Mouse (Mus musculus) lung, postnatal 0 days (tissue): ENCODE results near the gene Bloc1s1. TPM values are rescaled to one million over a fixed set of nuclear protein-coding genes. Genes with fewer than 3 reads are reported as not detected.

Experiments
- ATAC-seq: fragments of 200-750 bp; cut with Nextera tagmentation; 2 replicates; pipeline ENCODE4 v1.8.0; 2017; ENCODE audit warnings: moderate library complexity
- DNase-seq: peaks from one replicate; pipeline ENCODE4 v3.0.0-alpha.2; 2016; ENCODE audit warnings: low spot score
- H3K27ac ChIP-seq: fragments of 300-500 bp; sonication (generic); 2 replicates; pipeline ENCODE4 v1.5.1; 2014; ENCODE audit warnings: antibody characterized with exemption, mild to moderate bottlenecking, low read length, mixed read lengths
- H3K27me3 ChIP-seq: fragments of 300-500 bp; sonication (generic); replicated peaks from 2 replicates; pipeline ENCODE4 v1.6.1; 2014; ENCODE audit warnings: low read length, mixed read lengths; ENCODE audit not compliant: insufficient read depth
- H3K36me3 ChIP-seq: fragments of 300-500 bp; sonication (generic); 2 replicates; pipeline ENCODE4 v1.6.1; 2014; ENCODE audit warnings: low read length, mixed read lengths; ENCODE audit not compliant: insufficient read depth
- H3K4me1 ChIP-seq: fragments of 300-500 bp; sonication (generic); 2 replicates; pipeline ENCODE4 v1.6.1; 2014; ENCODE audit warnings: antibody characterized with exemption, low read depth, low read length, mixed read lengths; ENCODE audit not compliant: insufficient read depth
- H3K4me2 ChIP-seq: fragments of 300-500 bp; sonication (generic); replicated peaks from 2 replicates; pipeline ENCODE4 v1.6.1; 2014; ENCODE audit warnings: low read depth, mild to moderate bottlenecking, low read length, moderate library complexity, mixed read lengths
- H3K4me3 ChIP-seq: fragments of 300-500 bp; sonication (generic); 2 replicates; pipeline ENCODE4 v1.5.1; 2014; ENCODE audit warnings: low read depth, low read length
- H3K9ac ChIP-seq: fragments of 300-500 bp; sonication (generic); replicated peaks from 2 replicates; pipeline ENCODE4 v1.6.1; 2014; ENCODE audit warnings: low read depth, mild to moderate bottlenecking
- H3K9me3 ChIP-seq: fragments of 300-500 bp; sonication (generic); 2 replicates; pipeline ENCODE4 v1.6.1; 2016; ENCODE audit warnings: low read length, mixed read lengths
- CTCF ChIP-seq: IDR thresholded peaks from 2 replicates; pipeline ENCODE4 v1.5.1; 2016; ENCODE audit warnings: antibody characterized with exemption, mild to moderate bottlenecking
- EP300 ChIP-seq: IDR thresholded peaks from 2 replicates; pipeline ENCODE4 v1.6.1; 2016; ENCODE audit warnings: antibody characterized with exemption, mild to moderate bottlenecking, control low read depth
- WGBS: fragments of 180-500 bp; shearing (Covaris S2); extraction: QIAGEN DNeasy Blood & Tissue Kit; methylation state at CpG from one replicate; pipeline ENCODE4 v1.1.7; 2014; 5-methylcytosine and 5-hydroxymethylcytosine counted together
- polyA plus RNA-seq: library from polyadenylated mRNA; unstranded; fragments of >200 nt; fragmentation: Nextera tagmentation; extraction: Ambion mirVana; gene quantifications from 2 replicates; pipeline ENCODE4 v1.2.1, GENCODE M21; 2015

The Bloc1s1 gene
- polyA plus RNA-seq, 1 experiment from 2014 or later = 243 TPM

DNA sequence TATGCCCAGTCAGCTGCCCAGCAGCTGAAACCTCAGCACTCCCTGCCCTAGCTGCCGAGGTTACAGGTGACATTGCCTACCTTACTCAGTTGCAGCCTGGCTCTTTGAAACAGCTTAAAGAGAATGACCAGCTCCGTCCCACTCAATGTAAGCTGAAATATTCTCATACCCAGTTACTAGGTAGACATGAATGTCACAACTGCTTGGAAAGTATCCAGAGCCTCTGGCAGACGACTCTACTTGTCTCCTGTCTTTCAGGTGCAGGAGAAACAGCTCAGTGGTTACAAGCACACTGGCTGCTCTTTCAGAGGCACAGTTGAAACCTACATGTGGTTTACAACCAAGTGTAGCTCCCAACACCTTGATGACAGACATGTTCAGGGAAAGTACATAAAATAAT is 53.5 kb downstream of the Bloc1s1 start:
- Histone ChIP-seq H3K36me3 (peaks cover 20% of the 10 kb centered on the region; the same call in 1 of the 2 replicates), H3K4me1 (no peaks in the 10 kb centered on the region), H3K27me3 (no peaks in the 10 kb centered on the region), H3K9me3 (no peaks in the 10 kb centered on the region), H3K4me2 (no peak overlapping the region), H3K27ac (no peak overlapping the region), H3K9ac (no peak overlapping the region), H3K4me3 (no peak overlapping the region)
- ATAC-seq (no peak), DNase-seq (no peak)
- TF ChIP-seq EP300 (no peak), CTCF (no peak)
- 73% methylated on average over 3 of the region's 3 CpGs for WGBS

Other genes with a start within 250 kb of the Bloc1s1 start
- gene Suox, start 250.0 kb downstream of the Bloc1s1 start, polyA plus RNA-seq = 12.3 and 12.6 TPM in 2 replicates
- gene Rab5b, start 227.8 kb downstream of the Bloc1s1 start, polyA plus RNA-seq = 69.1 and 71.8 TPM in 2 replicates
- gene Pmel, start 219.8 kb downstream of the Bloc1s1 start, polyA plus RNA-seq = 1.0 and 1.4 TPM in 2 replicates
- gene Cdk2, start 219.0 kb downstream of the Bloc1s1 start, polyA plus RNA-seq = 33.9 and 34.7 TPM in 2 replicates
- gene Dgka, start 179.2 kb downstream of the Bloc1s1 start, polyA plus RNA-seq = 16.8 and 17.9 TPM in 2 replicates
- 23.4 and 24.9 TPM in 2 replicates for gene Pym1, start 176.1 kb downstream of the Bloc1s1 start, polyA plus RNA-seq
- 8.2 and 9.8 TPM in 2 replicates for gene Mmp19, start 133.1 kb downstream of the Bloc1s1 start, polyA plus RNA-seq
- 44.0 and 51.9 TPM in 2 replicates for gene Dnajc14, start 120.0 kb downstream of the Bloc1s1 start, polyA plus RNA-seq
- gene Tmem198b, start 119.7 kb downstream of the Bloc1s1 start, polyA plus RNA-seq = 13.6 and 13.8 TPM in 2 replicates
- 113 and 119 TPM in 2 replicates for gene Sarnp, start 106.7 kb downstream of the Bloc1s1 start, polyA plus RNA-seq
- gene Ormdl2, start 102.4 kb downstream of the Bloc1s1 start, polyA plus RNA-seq = 59.8 and 62.1 TPM in 2 replicates
- 1.6 and 2.1 TPM in 2 replicates for gene Gdf11, start 32.3 kb downstream of the Bloc1s1 start, polyA plus RNA-seq
- 761 and 764 TPM in 2 replicates for gene Cd63, start 23.0 kb downstream of the Bloc1s1 start, polyA plus RNA-seq
- gene Rdh5, start 1.1 kb downstream of the Bloc1s1 start, polyA plus RNA-seq = 13.2 and 16.7 TPM in 2 replicates
- gene Itga7, start 9.8 kb upstream of the Bloc1s1 start, polyA plus RNA-seq = 14.6 and 20.7 TPM in 2 replicates
- gene Mettl7b, start 37.0 kb upstream of the Bloc1s1 start, polyA plus RNA-seq = 0.10 and 0.33 TPM in 2 replicates
- not detected in 2 replicates for gene Olfr9, start 65.4 kb upstream of the Bloc1s1 start, polyA plus RNA-seq
- not detected in 2 replicates for gene Olfr763, start 86.8 kb upstream of the Bloc1s1 start, polyA plus RNA-seq
- gene Olfr764-ps1, start 115.9 kb upstream of the Bloc1s1 start, polyA plus RNA-seq = not detected in 2 replicates
- not detected in 2 replicates for gene Olfr765, start 126.0 kb upstream of the Bloc1s1 start, polyA plus RNA-seq
- gene Olfr766-ps1, start 144.9 kb upstream of the Bloc1s1 start, polyA plus RNA-seq = not detected in 2 replicates
- not detected in 2 replicates for gene Olfr767, start 158.9 kb upstream of the Bloc1s1 start, polyA plus RNA-seq
- not detected in 2 replicates for gene Olfr768, start 175.3 kb upstream of the Bloc1s1 start, polyA plus RNA-seq
- not detected in 2 replicates for gene Olfr769, start 193.8 kb upstream of the Bloc1s1 start, polyA plus RNA-seq
- gene Olfr770, start 215.0 kb upstream of the Bloc1s1 start, polyA plus RNA-seq = not detected in 2 replicates
- gene Olfr771, start 240.7 kb upstream of the Bloc1s1 start, polyA plus RNA-seq = not detected in 2 replicates